Mouse (Mus musculus) forebrain, embryonic 11.5 days (tissue): ENCODE data around the gene Nrg3. TPM values are rescaled to one million over a fixed set of nuclear protein-coding genes. Genes with fewer than 3 reads are reported as not detected.

Experiments used
- ATAC-seq: fragments of 200-750 bp; cut with Nextera tagmentation; replicated peaks from 2 replicates; pipeline ENCODE4 v1.8.0; 2017; ENCODE audit warnings: moderate TSS enrichment; ENCODE audit not compliant: low FRiP score
- DNase-seq: peaks from one replicate; pipeline ENCODE4 v3.0.0-alpha.2; 2017; ENCODE audit warnings: low spot score
- H3K27ac ChIP-seq: fragments of 300-500 bp; sonication (generic); 2 replicates; pipeline ENCODE4 v1.5.1; 2014; ENCODE audit warnings: low read depth, low read length
- H3K27me3 ChIP-seq: fragments of 300-500 bp; sonication (generic); 2 replicates; pipeline ENCODE4 v1.6.1; 2014; ENCODE audit warnings: mild to moderate bottlenecking, low read length, mixed read lengths; ENCODE audit not compliant: control insufficient read depth, insufficient read depth
- H3K36me3 ChIP-seq: fragments of 300-500 bp; sonication (generic); 2 replicates; pipeline ENCODE4 v1.6.1; 2014; ENCODE audit warnings: mild to moderate bottlenecking, low read length, moderate library complexity, mixed read lengths; ENCODE audit not compliant: control insufficient read depth, insufficient read depth
- H3K4me1 ChIP-seq: fragments of 300-500 bp; sonication (generic); replicated peaks from 2 replicates; pipeline ENCODE4 v1.6.1; 2014; ENCODE audit warnings: low read length, mixed read lengths; ENCODE audit not compliant: control insufficient read depth, insufficient read depth
- H3K4me2 ChIP-seq: fragments of 300-500 bp; sonication (generic); 2 replicates; pipeline ENCODE4 v1.6.1; 2014; ENCODE audit warnings: low read depth, mild to moderate bottlenecking, low read length, moderate library complexity, mixed read lengths; ENCODE audit not compliant: severe bottlenecking
- H3K4me3 ChIP-seq: fragments of 300-500 bp; sonication (generic); 2 replicates; pipeline ENCODE4 v1.5.1; 2014; ENCODE audit warnings: low read depth, low read length
- H3K9ac ChIP-seq: fragments of 300-500 bp; sonication (generic); 2 replicates; pipeline ENCODE4 v1.6.1; 2014; ENCODE audit warnings: low read length
- H3K9me3 ChIP-seq: fragments of 300-500 bp; sonication (generic); 2 replicates; pipeline ENCODE4 v1.6.1; 2016; ENCODE audit warnings: low read length, mixed read lengths; ENCODE audit not compliant: control insufficient read depth
- WGBS: fragments of 180-500 bp; shearing (Covaris S2); extraction: QIAGEN DNeasy Blood & Tissue Kit; methylation state at CpG from one replicate; pipeline ENCODE4 v1.1.7; 2014; 5-methylcytosine and 5-hydroxymethylcytosine counted together
- polyA plus RNA-seq: library from polyadenylated mRNA; unstranded; fragments of >200 nt; fragmentation: Nextera tagmentation; extraction: Ambion mirVana; gene quantifications from 2 replicates; pipeline ENCODE4 v1.2.1, GENCODE M21; 2014

The Nrg3 gene
- polyA plus RNA-seq, 1 experiment from 2014 or later: 2.1 TPM

DNA sequence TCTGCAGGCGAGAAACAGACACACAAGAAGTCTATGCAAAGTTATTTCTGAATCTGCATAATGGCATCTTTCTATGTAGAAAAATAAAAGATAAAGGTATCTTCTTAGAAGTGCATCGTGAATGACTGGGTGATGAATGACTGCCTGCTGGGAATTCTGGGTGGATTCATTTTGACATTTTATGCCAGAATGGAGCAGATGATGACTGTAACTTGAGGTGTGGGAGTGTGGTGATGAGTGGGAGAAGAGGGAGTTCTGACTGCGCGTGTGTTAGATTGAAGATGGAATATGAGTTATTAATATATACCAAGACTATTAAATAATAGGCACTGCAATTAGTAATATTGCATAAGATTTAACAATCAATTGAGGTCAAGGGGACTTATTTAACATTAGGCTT, 208.5 kb downstream of the Nrg3 start:
- no peaks in the 10 kb centered on the region for H3K4me1 ChIP-seq
- no peaks in the 10 kb centered on the region for H3K9me3 ChIP-seq
- H3K36me3 ChIP-seq: no peaks in the 10 kb centered on the region
- no peak overlapping the region for H3K9ac ChIP-seq
- no peak overlapping the region for H3K4me3 ChIP-seq
- DNase-seq (no peak), ATAC-seq (no peak)
- no peak overlapping the region for H3K4me2 ChIP-seq
- WGBS: 93% methylated on average over 4 of the region's 4 CpGs
- H3K27ac ChIP-seq: no peak overlapping the region
- no peaks in the 10 kb centered on the region for H3K27me3 ChIP-seq

DNA sequence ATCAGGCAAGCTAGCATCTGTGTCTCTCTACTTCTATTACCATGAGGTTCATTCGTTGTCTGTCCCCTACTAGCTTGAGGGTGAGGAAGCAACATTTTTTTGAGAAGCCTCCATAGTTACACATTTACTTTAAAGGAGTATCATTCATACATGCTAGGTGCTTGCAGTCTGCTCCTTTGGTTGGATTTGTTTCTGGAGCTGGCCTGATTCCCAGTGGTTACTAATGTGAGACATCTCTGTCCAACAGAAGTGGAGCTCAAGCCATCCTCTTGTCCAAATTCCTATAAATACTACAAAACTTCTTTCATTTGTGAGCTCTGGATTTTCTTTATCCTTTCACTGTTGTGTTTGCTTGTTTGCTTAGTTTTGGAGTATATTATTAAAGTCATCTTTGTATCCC, 211.9 kb downstream of the Nrg3 start:
- H3K4me2 ChIP-seq: no peak overlapping the region
- no peaks in the 10 kb centered on the region for H3K9me3 ChIP-seq
- H3K27me3 ChIP-seq: no peaks in the 10 kb centered on the region
- no peak overlapping the region for H3K4me3 ChIP-seq
- no peaks in the 10 kb centered on the region for H3K4me1 ChIP-seq
- DNase-seq: no peak
- no peak overlapping the region for H3K27ac ChIP-seq
- no peaks in the 10 kb centered on the region for H3K36me3 ChIP-seq
- no peak overlapping the region for H3K9ac ChIP-seq
- ATAC-seq: no peak
- 81% methylated on average over 1 of the region's 1 CpGs for WGBS

DNA sequence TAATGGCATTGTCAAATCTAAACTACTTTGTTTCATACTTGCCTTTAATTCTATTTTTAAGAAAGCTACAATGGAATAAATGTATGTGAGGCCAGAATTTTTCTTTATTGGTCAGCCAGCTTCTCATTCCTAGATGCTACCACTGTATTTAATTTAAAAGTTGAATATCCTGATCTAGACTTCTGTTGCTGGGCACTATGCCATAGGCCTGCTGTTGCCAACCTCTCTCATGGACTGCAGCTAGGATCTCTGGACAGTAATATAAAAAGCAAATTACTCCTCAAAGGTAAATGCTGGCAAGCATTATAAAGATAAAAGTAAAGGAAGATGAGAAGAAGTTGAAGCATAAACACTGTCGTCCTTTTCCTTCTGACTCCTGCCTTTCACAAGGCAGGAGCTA, 217.5 kb downstream of the Nrg3 start:
- WGBS: 64% methylated on average over 1 of the region's 1 CpGs
- no peaks in the 10 kb centered on the region for H3K36me3 ChIP-seq
- H3K9me3 ChIP-seq: no peaks in the 10 kb centered on the region
- no peaks in the 10 kb centered on the region for H3K27me3 ChIP-seq
- H3K4me3 ChIP-seq: no peak overlapping the region
- no peak overlapping the region for H3K9ac ChIP-seq
- DNase-seq: no peak
- no peaks in the 10 kb centered on the region for H3K4me1 ChIP-seq
- no peak overlapping the region for H3K27ac ChIP-seq
- ATAC-seq: no peak
- no peak overlapping the region for H3K4me2 ChIP-seq

DNA sequence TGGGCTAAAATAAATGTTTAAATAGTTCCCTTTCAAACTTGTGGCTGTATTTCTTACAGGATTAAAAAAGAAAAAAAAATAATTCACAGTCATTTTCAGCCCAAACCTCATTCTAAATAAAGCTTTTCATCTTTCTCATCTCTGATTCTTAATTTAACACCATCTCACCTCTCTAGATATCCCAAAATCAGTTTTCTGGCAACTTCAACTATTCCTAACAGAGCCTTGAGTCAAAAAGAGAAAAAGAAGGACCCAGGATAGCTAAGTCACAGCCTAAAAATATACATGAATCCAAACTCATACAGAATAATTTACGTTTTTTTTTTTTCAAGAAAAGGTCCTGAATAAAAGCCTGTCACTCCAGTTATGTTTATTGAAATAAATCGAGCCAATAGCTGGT, 232.6 kb downstream of the Nrg3 start:
- Histone ChIP-seq H3K27ac (no peak overlapping the region), H3K4me2 (no peak overlapping the region), H3K27me3 (no peaks in the 10 kb centered on the region), H3K4me1 (no peaks in the 10 kb centered on the region), H3K36me3 (no peaks in the 10 kb centered on the region), H3K9me3 (no peaks in the 10 kb centered on the region), H3K4me3 (no peak overlapping the region), H3K9ac (no peak overlapping the region)
- ATAC-seq (no peak), DNase-seq (no peak)
- WGBS: 85% methylated on average over 2 of the region's 2 CpGs

DNA sequence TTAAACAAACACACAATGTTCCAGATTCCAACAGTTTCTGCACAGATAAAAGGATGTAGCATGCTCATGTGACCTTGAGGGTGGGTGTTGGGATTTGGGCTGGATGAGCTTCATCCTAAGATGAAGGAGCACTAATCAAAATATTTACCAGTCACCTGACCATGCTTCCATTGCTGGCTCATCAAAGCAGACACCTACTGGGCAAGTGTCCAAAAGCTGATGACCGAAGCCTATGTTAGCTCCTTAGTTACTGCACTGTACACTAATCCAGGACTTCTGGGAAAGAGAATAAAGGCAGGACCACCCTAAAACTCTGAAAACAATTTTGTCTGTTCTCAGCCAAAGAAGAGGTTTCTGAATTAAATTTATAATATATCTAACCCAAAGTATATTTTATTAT, 261.4 kb downstream of the Nrg3 start:
- no peak; the same call in 1 of the 2 replicates for ATAC-seq

DNA sequence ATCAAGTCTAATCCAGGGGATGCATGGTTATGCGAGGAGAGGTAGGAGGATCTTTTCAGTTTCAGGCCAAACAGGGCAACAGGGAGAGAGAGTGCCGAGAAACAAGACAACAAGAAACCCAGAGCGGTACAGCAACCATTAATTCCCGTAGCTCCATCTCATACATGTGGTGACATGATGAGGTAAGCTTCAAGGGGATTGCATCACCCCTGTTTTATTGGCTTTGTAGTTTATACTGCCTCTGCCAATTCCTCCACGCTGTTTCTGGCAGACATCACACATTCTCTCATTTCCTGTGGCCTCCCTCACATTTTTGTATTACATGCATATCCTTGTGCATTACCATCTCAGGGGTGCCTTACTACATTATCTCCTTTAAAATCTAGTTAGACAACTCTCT, 280.9 kb downstream of the Nrg3 start:
- Histone ChIP-seq H3K9ac (no peak overlapping the region), H3K4me1 (no peaks in the 10 kb centered on the region), H3K9me3 (no peaks in the 10 kb centered on the region), H3K4me3 (no peak overlapping the region), H3K4me2 (no peak overlapping the region), H3K27ac (no peak overlapping the region), H3K36me3 (no peaks in the 10 kb centered on the region), H3K27me3 (no peaks in the 10 kb centered on the region)
- ATAC-seq: no peak
- no peak for DNase-seq
- WGBS: 88% methylated on average over 5 of the region's 5 CpGs

More for the DNA sequence above, 261.4 kb downstream of the Nrg3 start:
- DNase-seq: no peak
- no peaks in the 10 kb centered on the region for H3K4me1 ChIP-seq
- H3K9ac ChIP-seq: no peak overlapping the region
- H3K27ac ChIP-seq: no peak overlapping the region
- H3K4me3 ChIP-seq: no peak overlapping the region
- WGBS: 89% methylated on average over 1 of the region's 1 CpGs
- no peaks in the 10 kb centered on the region for H3K9me3 ChIP-seq
- no peaks in the 10 kb centered on the region for H3K27me3 ChIP-seq
- no peaks in the 10 kb centered on the region for H3K36me3 ChIP-seq
- H3K4me2 ChIP-seq: no peak overlapping the region

DNA sequence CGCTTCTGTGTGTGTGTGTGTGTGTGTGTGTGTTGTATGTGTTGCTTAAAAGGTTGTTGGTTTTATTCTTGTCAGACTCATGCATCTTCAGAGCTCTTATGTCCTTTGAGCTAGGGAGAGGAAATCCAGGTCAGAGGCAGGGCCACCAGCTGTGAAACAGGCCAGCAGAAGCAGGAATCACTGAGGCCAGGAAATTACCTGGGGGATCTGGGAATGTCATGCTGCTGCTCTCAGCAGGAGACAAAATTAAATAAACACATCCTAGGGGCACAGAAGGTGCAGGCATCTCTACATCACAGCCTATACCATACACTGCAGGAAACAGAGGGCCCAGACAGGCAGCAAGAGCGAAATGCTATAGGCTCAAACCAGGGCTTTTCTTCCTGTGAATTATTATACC, 299.2 kb downstream of the Nrg3 start:
- H3K27me3 ChIP-seq: no peaks in the 10 kb centered on the region
- H3K4me2 ChIP-seq: no peak overlapping the region
- H3K9me3 ChIP-seq: no peaks in the 10 kb centered on the region
- no peak for DNase-seq
- no peak for ATAC-seq
- no peak overlapping the region for H3K27ac ChIP-seq
- H3K36me3 ChIP-seq: no peaks in the 10 kb centered on the region
- no peaks in the 10 kb centered on the region for H3K4me1 ChIP-seq
- 66% methylated on average over 2 of the region's 2 CpGs for WGBS
- no peak overlapping the region for H3K9ac ChIP-seq
- no peak overlapping the region for H3K4me3 ChIP-seq

DNA sequence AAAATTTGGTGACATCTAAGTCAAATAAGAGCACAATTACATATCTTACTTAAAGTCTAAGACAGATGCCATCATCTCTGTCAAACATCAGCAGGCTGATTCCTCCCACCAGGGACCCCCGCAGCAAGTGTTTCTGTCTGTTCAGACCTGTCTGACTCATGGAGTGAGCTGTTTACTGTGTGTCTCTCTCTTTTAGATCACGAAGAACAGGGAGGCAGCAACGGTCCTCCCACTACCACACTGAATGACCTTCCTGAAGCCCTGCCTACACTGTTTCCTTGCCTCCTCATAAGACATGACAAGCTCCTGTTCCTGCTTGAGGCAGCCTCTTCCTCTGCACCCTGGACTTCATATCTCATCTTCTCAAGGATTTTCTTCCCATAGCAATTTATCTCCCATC, 312.7 kb downstream of the Nrg3 start:
- DNase-seq: no peak
- H3K27me3 ChIP-seq: no peaks in the 10 kb centered on the region
- H3K27ac ChIP-seq: no peak overlapping the region
- H3K4me2 ChIP-seq: no peak overlapping the region
- WGBS: 83% methylated on average over 3 of the region's 3 CpGs
- no peaks in the 10 kb centered on the region for H3K9me3 ChIP-seq
- ATAC-seq: no peak
- H3K4me1 ChIP-seq: no peaks in the 10 kb centered on the region
- no peak overlapping the region for H3K9ac ChIP-seq
- no peaks in the 10 kb centered on the region for H3K36me3 ChIP-seq
- H3K4me3 ChIP-seq: no peak overlapping the region

DNA sequence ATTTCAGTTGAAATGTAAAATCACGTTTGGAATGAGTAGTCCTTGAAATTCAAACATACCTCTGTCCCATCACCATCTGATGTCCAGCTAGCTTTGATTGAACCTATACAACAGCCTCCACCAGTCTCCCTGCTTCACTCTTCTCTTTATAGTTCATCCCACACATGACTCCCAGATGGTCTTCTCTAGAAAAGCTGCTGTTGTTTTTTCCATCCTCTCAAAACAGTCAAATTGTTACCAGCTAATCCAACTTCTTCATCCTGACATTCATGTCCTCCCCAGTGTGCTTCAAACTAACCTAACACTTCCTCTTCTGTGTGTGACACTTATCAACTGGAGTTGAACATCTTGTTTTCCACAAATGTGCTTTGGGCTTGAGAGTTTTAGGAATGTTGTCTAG, 317.4 kb downstream of the Nrg3 start:
- no peaks in the 10 kb centered on the region for H3K36me3 ChIP-seq
- no peak overlapping the region for H3K4me3 ChIP-seq
- no peak overlapping the region for H3K9ac ChIP-seq
- ATAC-seq: no peak
- no peaks in the 10 kb centered on the region for H3K9me3 ChIP-seq
- H3K27me3 ChIP-seq: no peaks in the 10 kb centered on the region
- no peak overlapping the region for H3K4me2 ChIP-seq
- H3K27ac ChIP-seq: no peak overlapping the region
- DNase-seq: no peak
- WGBS: 69% methylated on average over 1 of the region's 1 CpGs
- H3K4me1 ChIP-seq: no peaks in the 10 kb centered on the region
